Mouse (Mus musculus) c-Kit-negative CD71-positive TER-119-positive erythroid progenitor cells, embryonic 14.5 days (primary cell): ENCODE measurements around the gene Ephb2.

Experiments
- DNase-seq: peaks from one replicate; pipeline ENCODE4 v3.0.0-alpha.2; 2013; ENCODE audit warnings: low read depth, low spot score

The Ephb2 gene

DNA sequence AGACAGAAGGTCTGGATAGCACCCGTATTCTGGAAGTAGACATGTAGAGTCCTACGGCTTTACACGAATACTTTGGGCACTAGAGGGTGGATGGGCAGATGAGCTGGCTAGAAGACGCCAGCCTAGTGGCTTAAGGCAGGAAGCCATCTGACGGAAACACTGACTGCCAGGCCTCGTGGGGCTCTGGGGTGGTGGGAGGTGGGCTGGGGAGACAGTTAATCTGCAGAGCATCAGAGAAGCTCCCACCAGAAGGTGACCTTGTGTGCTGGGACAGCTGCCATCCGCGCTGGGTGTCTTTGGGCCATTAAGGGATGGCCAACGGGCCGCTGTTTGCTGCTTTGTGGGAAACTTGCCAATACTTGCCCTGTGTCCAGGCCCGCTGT lies 183.3 kb downstream of the Ephb2 start:
- no peak for DNase-seq

DNA sequence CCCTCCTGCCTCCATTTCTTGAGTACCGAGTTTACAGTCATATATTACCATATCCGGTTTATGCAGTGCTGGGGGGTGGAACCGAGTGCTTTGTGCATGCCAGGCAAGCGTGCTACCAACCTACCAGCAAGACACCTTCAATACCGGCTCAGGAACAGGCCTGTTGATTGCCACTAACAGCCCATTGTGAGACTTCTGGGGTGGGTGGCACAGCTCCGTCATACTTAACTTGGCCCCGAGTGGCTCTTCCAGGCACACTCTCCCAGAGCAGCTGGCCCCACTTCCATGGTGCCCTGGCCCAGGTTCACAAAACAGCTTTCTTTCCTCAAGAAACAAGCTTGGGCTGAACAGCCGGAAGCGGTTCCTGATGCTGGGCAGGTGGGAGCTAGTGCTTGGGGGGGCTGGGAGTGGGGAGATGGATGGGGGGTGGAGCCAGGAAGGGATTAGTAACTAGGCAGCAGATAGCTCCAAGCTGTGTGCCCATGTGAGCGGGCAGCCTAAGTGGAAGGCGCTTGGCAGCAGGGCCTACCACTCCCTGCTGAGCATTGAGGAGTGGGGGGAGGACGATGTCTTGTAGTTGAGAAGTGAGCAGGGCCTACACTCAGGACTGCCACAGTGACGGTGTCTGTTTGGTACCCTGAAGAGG lies 183.8 kb downstream of the Ephb2 start:
- DNase-seq = no peak

DNA sequence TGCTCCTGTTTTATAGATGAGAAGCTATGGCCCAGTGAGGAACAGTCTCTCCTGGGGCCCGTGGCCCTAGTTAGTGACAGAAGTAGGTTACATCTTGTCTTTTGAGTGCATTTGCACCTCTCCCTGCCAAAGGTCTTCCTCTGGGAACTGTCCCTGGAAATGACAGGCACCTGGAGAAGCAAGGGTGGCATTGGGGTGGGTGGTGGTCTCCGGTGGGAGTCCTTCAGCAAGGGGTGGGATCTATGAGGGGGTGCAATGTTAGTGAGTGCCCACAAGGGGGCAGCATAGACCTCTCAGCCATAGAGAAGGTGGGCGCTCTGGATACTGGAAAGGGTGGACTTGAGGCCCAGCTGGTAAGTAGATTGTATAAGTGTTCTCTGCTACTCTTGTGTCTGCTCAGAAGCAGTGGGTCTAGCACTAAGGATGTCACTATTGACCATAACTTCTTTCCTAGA lies 184.4 kb downstream of the Ephb2 start:
- peak; percentile 16 for DNase-seq

DNA sequence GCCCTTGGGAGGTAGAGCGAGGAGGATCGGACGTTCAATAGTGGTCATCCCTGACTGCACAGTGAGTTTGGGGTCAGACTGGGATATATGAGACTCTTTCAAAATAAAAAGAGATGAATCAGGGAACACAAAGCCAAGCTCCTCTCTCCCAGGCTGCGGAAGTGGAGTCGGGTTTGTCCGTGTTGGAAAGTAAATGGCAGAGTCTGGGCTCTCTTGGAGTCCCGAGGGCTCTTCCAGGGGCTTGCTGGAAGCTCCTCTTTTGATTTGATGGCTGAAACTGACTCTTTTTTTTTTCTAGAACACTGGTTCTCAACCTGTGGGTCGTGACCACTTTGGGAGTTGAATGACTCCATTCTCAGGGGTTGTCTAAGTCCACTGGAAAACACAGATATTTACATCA lies 185.5 kb downstream of the Ephb2 start:
- no peak for DNase-seq

DNA sequence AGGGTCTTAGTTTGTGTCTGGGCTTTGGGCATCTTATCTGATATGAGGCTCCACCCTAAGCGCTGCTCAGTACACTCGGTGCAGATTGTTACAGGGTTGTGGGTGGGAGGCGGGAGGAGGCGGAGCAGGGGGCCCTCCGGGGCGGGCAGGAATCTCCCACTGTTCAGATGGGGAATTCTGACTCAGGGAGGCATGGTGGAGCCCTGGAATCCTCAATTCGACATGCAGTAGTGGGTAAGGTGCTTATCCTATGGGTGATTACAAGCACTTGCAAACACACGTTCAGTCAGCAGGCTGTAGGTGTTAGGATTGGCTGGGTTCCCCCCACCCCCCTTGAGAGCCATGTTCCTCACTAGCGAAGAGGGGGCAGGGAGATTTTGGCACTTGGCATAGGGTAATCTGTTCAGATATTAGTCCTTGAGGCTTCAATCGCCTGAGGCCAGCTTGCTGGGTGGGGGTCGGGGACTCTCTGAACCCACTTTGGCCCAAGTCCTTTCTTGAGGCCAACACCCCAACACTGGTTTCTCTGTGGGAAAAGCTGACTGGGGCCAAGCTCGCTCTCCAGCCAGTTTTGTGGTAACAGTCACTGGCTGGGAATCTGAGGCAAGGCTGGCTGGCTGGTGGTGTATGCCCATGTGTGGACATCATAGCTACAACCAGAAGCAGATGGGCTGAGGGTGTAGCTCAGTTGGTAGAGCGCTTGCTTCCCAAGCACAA lies 186.2 kb downstream of the Ephb2 start:
- no peak for DNase-seq

DNA sequence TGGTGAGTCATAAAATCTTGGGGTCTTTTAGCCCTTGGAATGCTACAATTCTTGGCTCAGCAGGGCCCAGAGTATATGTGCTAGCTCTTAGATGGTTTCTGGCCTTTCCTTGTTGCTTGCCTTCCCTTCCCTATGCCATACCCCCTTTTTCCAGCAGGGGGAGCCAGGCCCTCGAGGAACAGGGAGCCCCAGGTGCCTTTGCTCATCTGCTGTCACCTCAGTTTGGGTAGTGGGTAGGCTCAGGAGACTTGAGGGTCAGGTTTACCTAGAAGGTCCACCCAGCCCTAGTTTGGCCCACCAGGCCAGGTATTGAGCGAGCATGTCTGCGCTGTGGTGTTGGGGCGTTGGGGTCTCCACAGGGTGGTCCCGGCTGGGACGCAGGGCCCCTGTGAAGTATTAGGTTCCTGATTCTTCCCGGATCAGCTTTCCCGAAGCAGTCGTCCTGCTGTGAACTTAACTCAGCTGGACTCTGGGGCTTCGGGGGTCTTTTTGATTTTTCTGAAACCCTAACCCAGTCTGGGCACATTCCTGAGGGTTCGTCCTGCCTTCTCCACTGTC lies 186.8 kb downstream of the Ephb2 start:
- peak; percentile 31 for DNase-seq

DNA sequence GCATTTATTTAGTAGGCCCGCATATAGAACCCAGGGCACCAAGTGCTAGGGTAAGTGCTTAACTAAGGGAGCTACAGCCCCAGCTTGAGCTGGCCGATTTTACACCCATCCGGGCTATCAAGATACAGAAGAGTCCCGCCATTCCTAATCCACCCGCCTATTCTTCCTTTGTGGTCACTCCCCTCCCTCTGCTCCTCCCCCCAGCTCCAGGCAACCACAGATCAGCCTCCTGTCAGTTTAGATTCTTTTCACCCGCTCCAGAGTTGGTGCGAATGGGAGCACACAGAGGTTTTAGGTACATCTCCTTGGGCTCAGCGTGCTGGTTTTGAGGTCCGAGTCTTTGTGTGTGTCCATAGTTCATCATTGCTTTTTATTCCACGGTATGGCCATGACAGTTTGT lies 196.9 kb downstream of the Ephb2 start:
- DNase-seq = no peak

DNA sequence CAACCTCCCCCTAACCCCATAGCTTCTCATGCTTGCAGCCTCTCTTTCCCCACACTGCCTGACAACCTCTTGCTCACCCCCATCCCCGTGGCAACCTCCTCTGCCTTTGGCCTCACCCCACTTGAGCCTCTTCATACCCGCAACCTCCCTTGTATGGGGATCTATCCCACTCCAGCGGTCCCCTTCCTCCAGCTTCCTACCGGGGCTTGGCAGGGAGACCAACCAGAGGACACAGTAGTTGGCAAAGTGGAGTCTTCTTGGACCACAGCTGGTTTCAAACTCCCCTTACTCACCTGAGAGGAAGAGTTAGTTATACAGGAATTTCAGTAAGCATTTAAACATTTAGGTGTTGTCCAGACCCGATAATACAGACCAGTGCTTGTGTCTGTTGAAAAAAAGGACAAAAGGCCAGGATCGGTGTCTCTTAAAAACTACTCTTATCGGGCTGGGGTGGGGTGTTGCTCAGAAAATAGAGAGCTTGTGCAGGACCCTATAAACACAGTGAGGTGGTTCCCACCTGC lies 197.5 kb downstream of the Ephb2 start:
- DNase-seq = no peak

DNA sequence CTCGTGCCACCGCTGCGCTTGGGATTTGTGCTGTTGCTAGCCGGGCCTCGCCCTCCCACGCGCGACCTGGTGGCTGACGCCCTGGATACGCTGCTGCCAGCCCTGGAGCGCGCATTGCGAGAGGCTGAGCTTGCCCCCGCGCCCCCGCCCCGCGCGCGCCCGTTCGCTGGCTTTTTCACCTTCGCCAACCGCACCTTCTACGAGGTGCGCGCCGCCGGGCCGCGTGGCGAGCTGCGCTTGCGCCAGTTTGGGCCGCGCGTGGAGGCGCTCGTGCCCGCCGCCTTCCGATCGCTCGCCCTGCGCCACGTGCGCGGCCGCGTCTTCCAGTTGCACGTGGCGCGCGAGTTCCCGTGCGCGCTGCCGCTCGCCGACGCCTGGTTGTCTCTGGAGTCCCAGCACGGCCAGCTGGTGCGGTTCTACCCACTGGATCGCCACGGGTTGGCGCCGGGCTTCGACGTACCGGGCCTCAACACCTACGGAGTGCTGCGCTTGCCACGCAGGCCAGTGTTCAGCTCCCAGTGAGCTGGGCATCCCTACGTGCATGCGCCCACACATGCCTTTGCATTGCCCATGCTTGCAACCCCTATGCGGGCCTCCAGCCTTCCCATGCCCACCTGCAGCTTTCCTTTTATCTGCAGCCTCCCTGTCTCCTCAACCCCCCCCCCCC lies 198.1 kb downstream of the Ephb2 start:
- DNase-seq = no peak

DNA sequence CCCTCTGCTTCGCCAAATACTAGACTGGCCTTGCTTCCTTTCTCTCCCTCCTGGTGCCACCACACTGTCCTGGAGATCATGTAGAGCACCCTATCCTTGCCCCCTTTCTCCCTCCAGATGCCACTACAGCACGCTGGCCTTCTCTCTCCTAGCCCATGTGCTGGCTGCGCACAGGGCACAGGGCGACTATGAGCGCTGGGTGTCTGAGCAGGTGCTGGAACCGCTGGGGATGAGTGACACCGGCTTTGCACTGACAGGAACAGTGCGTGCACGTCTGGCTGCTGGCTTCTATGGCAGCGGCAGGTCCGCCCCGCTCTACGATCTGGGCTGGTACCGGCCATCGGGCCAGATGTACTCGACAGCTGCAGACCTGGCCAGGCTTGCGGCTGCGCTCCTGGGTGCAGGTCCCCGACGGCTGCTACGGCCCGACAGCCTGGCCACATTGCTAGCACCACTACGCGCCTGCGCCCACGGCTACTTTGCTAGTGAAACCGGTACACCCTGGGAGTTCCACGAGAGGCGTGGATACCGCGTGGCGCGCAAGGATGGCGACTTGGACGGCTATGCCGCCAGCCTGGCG lies 198.7 kb downstream of the Ephb2 start:
- DNase-seq = no peak

DNA sequence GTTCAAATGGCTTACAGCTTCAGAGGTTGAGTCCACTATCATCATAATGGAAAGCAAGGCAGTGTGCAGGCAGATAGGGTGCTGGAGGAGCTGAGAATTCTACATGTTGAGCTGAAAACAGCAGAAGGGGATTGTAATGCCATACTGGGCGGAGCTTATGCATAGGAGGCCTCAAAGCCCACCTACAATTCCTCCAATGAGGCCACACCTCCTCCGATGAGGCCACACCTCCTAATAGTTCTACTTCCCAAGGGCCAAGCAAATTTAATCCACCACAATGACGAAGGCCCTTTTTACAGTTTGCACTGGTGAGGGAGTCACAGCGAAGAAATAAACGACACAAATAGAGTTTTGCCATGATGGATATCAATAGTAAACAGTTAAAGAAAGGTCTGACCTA lies 199.3 kb downstream of the Ephb2 start:
- no peak for DNase-seq

DNA sequence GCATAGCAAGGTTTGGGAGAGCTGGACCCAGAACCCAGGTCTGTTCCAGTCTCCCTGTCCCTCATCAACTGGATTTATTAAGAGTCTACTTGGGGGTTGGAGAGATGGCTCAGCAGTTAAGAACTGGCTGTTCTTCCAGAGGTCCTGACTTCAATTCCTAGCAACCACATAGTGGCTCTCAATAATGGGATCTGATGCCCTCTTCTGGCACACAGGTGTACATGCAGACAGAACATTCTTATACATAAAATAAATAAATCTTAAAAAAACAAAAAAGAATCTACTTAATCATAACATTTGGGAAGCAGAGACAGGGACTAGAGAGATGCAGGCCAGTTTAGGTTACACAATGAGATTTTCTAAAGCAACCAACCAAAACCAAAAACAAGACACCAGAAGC lies 199.8 kb downstream of the Ephb2 start:
- DNase-seq = no peak

DNA sequence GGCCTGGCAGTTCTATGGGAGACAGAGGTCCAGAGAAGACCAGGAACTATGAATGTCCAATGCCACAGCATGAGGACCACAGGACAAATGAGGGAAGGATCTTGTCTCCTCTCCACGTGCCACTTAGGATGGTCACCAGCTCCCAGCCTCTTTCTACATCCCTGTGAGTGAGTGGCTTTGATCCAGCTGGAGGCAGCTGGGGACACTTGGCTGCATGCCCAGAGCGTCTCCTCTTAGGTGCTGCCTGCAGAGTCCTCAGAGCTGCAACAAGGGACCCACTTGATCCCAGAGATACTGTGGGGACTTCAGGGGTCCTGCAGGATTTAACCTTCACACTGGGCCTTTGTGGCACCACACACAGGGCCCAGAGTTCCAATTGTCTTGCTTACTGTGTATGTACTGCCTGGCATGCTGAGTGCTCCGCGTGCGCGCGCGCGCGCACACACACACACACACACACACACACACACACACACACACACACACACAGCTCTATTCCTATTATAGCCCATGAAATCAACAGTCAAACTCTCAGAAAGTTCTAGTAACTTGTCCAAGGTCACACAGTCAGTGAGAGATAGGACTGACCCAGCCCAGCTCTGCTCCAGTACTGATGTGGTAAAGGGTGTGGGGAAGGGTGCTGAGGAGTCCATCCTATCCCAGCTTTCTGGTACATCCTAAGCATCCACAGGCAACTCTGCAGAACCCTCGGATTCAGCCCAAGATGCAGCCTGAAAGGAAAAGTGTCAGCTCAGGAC lies 204.4 kb downstream of the Ephb2 start:
- no peak for DNase-seq

DNA sequence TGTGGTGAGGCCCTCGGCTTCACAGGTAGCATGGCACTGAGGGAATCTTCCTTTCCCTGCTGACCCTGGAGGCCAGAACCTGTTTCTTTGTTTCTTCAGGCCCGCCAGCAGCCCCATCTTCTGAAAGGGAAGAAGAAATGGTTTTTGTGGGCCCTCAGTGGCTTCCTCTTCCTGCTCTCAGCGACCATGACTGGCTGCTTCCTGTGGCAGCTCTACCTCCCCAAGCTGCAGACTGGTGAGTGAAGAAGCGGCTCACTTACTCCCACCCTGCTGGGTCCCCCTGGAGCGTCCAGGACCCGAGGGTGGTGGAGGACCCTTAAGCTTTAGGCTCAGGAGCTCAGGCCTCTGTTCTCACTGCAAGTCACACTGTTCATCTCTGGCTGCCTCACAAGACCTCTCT lies 209.2 kb downstream of the Ephb2 start:
- DNase-seq = no peak

DNA sequence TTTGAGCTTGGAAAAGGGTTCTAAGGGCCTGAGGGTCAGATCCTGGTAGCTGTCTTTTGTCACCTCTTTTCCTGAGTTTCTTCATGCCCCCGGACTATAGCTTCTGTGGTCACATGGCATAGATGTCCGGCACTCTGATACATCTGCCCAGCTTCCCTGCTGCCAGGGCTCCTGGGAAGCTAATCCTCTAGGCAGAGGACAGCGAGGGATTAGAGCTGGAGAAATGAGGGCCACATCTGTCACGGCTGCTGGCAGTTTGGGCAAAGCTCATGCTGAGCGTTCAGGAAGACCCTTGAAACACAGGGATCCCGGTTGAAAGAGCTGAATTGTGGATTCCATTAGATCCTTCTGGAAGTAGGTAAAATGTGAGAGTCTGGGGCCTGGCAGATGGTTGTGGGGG lies 213.4 kb downstream of the Ephb2 start, which contains the start of gene Lactbl1:
Gene Lactbl1, plus strand, starts transcription at position 234 of the 400 bp plus-strand sequence.
- DNase-seq = no peak

DNA sequence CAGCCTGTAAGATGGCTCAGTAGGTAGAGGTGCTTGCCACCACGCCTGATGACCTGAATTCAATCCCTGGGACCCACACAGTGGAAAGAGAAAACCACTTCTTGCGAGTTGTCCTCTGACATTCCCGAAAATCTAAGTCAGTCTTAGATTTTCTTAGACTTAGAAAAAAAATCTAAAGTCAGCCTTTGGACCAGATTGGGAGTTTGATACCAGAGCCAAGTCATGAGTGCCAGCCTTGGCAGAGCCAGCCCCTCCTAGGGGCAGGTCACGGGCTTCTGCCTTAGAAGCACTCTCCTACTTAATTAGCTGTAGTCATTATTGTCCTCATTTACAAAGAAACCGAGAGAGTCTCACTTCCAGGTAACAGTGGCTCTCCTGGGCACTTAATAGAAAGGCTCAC lies 213.8 kb downstream of the Ephb2 start:
- DNase-seq = no peak

DNA sequence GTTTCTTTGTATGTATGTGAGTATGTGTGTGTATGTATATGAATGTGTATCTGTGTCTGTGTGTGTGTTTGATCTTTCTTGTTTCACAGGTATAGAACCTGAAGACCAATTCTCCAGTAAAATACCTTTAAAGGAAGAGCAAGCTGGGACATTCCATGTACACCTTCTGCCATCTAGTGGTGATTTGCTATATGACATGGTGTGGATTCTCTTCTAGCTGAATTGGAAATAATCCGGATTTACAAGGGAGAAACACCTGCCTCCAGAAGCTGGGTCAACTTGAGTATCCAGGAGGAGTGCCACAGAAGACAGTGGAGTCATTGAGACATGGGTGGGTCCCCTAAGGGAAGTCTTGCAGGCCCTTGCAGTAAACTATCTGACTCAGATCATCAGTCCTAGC lies 214.5 kb downstream of the Ephb2 start:
- peak; percentile 26 for DNase-seq

DNA sequence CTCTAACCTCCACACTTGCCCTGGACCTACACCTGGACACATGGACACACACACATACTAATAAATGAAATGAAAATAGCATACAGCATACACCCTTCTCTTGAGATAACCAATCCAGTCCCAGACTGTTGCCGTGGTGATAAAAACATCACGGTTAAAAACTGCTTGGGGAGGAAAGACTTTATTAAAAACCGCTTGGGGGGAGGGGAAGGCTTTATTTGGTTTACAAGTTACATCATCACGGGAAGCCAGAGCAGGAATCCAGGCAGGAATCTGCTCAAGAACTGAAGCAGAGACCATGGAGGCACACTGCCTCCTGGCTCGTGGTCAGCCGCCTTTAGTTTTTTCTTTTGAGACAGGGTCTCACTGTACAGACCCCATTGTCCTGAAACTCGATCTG lies 222.1 kb downstream of the Ephb2 start:
- DNase-seq = no peak

DNA sequence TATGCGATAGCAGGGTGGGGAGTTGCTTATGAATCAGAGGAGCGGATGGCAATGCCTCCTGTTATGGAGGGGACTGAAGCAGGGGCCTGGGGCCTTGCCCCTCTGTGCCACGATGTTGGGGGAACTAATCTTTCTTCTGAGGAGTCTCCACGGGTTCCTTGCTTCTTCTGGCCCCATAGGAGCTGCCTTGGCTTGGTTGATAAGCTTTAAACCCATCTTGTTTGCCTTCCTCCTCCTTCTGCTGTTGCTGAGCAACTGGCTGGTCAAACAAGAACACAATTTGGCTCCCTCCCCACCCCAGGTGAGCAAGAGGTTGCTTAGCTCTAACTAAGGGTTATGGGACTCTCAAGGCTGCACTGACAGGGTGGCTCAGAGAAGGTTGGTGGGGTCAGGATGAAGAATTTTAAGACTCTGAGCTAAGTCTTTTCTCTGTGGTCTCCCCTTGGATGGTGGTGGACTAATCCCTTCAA lies 225.4 kb downstream of the Ephb2 start, which contains the start of gene Tex46:
Gene Tex46, plus strand, starts transcription at position 51 of the 470 bp plus-strand sequence.
- no peak for DNase-seq

DNA sequence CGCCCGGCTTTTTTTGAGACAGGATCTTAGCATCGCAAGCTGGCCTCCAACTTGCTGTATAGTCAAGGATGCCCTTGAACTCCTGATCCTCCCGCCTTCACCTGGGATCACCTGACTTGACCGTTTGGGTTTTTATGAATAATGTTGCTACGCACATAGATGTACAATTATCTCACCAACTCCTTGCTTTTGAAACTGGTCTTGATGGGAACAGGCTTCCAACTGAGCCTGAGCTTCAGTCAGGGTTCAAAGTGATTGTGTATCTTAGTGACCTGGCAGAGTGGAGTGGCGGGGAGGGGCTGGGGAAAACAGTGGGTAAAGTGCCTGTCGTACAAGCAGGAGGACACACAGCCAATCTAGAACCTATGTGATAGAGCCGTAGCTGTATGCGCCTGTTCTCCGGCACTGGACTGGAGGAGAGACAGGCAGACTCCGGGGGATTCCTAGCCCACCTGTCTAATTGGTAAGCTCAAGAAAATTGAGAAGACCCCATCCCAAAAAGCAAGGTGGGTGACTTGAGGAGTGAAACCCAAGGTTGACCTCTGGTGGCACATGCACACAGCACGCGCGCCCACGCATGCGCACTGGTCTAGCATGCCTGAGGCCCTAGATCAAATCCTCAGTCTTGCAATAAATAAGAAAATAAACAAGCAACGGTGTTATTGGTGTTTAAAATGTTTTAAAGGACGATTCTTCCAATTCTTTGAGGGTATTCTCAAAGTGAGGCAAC lies 229.9 kb downstream of the Ephb2 start:
- no peak for DNase-seq
